Mouse (Mus musculus) G1E (cell line): Measurements from ENCODE around the gene Rps11. TPM values are rescaled to one million over a fixed set of nuclear protein-coding genes. Genes with fewer than 3 reads are reported as not detected.

Experiments
- ATAC-seq: 2 replicates; pipeline ENCODE4 v1.8.0; 2016; ENCODE audit warnings: mild to moderate bottlenecking; ENCODE audit not compliant: insufficient number of reproducible peaks, poor library complexity, low FRiP score, severe bottlenecking; ENCODE audit errors: extremely low read depth
- DNase-seq: peaks from one replicate; pipeline ENCODE4 v3.0.0; 2012; ENCODE audit warnings: low spot score
- H3K27me3 ChIP-seq: 2 replicates; pipeline ENCODE4 v1.6.1; 2012; ENCODE audit warnings: mild to moderate bottlenecking, low read length, inconsistent platforms; ENCODE audit not compliant: insufficient read depth
- H3K36me3 ChIP-seq: replicated peaks from 2 replicates; pipeline ENCODE3; 2012; ENCODE audit warnings: mild to moderate bottlenecking, inconsistent platforms
- H3K4me1 ChIP-seq: 2 replicates; pipeline ENCODE4 v1.6.1; 2012; ENCODE audit warnings: low read depth, low read length, inconsistent platforms, mixed read lengths; ENCODE audit not compliant: insufficient read depth
- H3K4me3 ChIP-seq: 2 replicates; pipeline ENCODE4 v1.5.1; 2012; ENCODE audit warnings: low read depth, mild to moderate bottlenecking, inconsistent platforms, low read length, moderate library complexity, mixed read lengths
- H3K9me3 ChIP-seq: replicated peaks from 2 replicates; pipeline ENCODE4 v1.6.1; 2012; ENCODE audit warnings: inconsistent platforms
- CTCF ChIP-seq: IDR thresholded peaks from 2 replicates; pipeline ENCODE4 v1.5.1; 2012; ENCODE audit warnings: low read depth, low read length, inconsistent platforms, mixed read lengths
- GATA1 ChIP-seq: IDR thresholded peaks from 2 replicates; pipeline ENCODE4 v1.6.1; 2012; ENCODE audit warnings: borderline replicate concordance, low read length, inconsistent platforms, mixed read lengths
- GATA2 ChIP-seq: IDR thresholded peaks from 2 replicates; pipeline ENCODE4 v1.6.1; 2012; ENCODE audit warnings: low read depth, low read length, inconsistent platforms, borderline replicate concordance
- POLR2AphosphoS5 ChIP-seq: IDR thresholded peaks from 2 replicates; pipeline ENCODE4 v1.6.1; 2012; ENCODE audit warnings: low read depth, low read length, inconsistent platforms; ENCODE audit not compliant: insufficient replicate concordance
- TAL1 ChIP-seq: conservative IDR thresholded peaks from 2 replicates; pipeline ENCODE4 v1.6.1; 2012; ENCODE audit warnings: low read depth, low read length, inconsistent platforms, mixed read lengths
- polyA plus RNA-seq: library from polyadenylated mRNA; stranded (reverse); fragments of >175 nt; gene quantifications from 2 replicates; pipeline ENCODE4 v1.2.3, GENCODE M21; 2012
- total RNA-seq, 2 experiments: library from RNA; stranded (forward) in 1 of 2; stranded (reverse) in 1 of 2; fragments of 200-1000 nt in 1 of 2; fragments of >200 nt in 1 of 2; fragmentation: Nextera tagmentation in 1 of 2; gene quantifications; 2 replicates each; pipeline ENCODE4 v1.2.3; 2014 to 2017

Rps11 gene
- total and polyA plus RNA-seq, 3 experiments: 217 to 1,329 (median 916) TPM

DNA sequence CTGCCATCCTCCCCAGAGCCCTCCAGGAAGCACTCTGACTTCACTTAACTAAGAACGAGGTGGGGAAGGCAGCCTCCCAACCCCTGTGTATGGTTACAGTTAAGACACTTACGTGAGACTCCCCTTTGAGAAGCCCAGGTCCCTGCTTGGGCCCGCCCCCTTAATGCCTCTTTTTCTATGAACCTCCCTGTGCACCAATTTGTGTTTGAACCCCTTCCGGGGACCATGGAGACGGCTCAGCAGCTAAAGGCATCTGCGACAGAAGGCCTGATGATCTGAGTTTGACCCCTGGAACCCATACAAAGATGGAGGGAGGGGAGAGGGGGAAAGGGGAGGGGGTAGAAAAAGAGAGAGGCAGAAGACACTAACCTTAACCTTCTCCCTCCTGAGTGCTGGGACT is 17.8 kb downstream of the Rps11 start:
- Histone ChIP-seq H3K9me3 (no peaks in the 10 kb centered on the region), H3K36me3 (no peaks in the 10 kb centered on the region), H3K4me1 (peaks cover 15% of the 10 kb centered on the region), H3K27me3 (peaks cover 57% of the 10 kb centered on the region), H3K4me3 (no peak overlapping the region)
- DNase-seq: no peak
- TF ChIP-seq GATA1: no peak
- TF ChIP-seq POLR2AphosphoS5: no peak
- no peak for TF ChIP-seq CTCF
- no peak for TF ChIP-seq GATA2
- TF ChIP-seq TAL1: no peak
- ATAC-seq: no peak

GRCm38 (mm10) chr7:45105491-45105890 is 18.7 kb downstream of the Rps11 start:
- ATAC-seq (no peak), DNase-seq (no peak)
- Histone ChIP-seq H3K27me3 (peaks cover 55% of the 10 kb centered on the region), H3K4me1 (peaks cover 12% of the 10 kb centered on the region), H3K36me3 (no peaks in the 10 kb centered on the region), H3K4me3 (no peak overlapping the region), H3K9me3 (no peaks in the 10 kb centered on the region)
- TF ChIP-seq TAL1 (no peak), GATA1 (no peak), GATA2 (no peak), CTCF (no peak), POLR2AphosphoS5 (no peak)

GRCm38 (mm10) chr7:45104941-45105340 is 19.3 kb downstream of the Rps11 start:
- H3K27me3 ChIP-seq: peaks cover 55% of the 10 kb centered on the region
- no peaks in the 10 kb centered on the region for H3K9me3 ChIP-seq
- no peaks in the 10 kb centered on the region for H3K36me3 ChIP-seq
- H3K4me3 ChIP-seq: no peak overlapping the region
- TF ChIP-seq POLR2AphosphoS5: no peak
- DNase-seq: no peak
- ATAC-seq: no peak
- peaks cover 10% of the 10 kb centered on the region for H3K4me1 ChIP-seq

- no peak for DNase-seq
- Histone ChIP-seq H3K36me3 (no peaks in the 10 kb centered on the region), H3K4me1 (peaks cover 12% of the 10 kb centered on the region), H3K4me3 (no peak within 1 kb of the TSS), H3K27me3 (peaks cover 55% of the 10 kb centered on the region), H3K9me3 (no peaks in the 10 kb centered on the region)
- TF ChIP-seq GATA2: no peak
- TF ChIP-seq GATA1: no peak
- no peak for TF ChIP-seq POLR2AphosphoS5
- ATAC-seq: no peak
Observed at GRCm38 (mm10) chr7:45103652-45104180, 20.5 kb downstream of the Rps11 start, which contains the start of gene Fcgrt. Gene Fcgrt, minus strand, starts transcription at chr7:45103851.

GRCm38 (mm10) chr7:45102940-45103585 is 21.2 kb downstream of the Rps11 start:
- DNase-seq: no peak

GRCm38 (mm10) chr7:45102441-45102840 is 21.8 kb downstream of the Rps11 start:
- TF ChIP-seq POLR2AphosphoS5 (no peak), GATA2 (no peak), GATA1 (no peak), TAL1 (no peak), CTCF (no peak)
- Histone ChIP-seq H3K36me3 (no peaks in the 10 kb centered on the region), H3K9me3 (no peaks in the 10 kb centered on the region), H3K4me3 (no peak overlapping the region), H3K4me1 (peaks cover 17% of the 10 kb centered on the region), H3K27me3 (peaks cover 55% of the 10 kb centered on the region)
- ATAC-seq (no peak), DNase-seq (no peak)

More at GRCm38 (mm10) chr7:45102940-45103585, 21.2 kb downstream of the Rps11 start:
- Histone ChIP-seq H3K4me3 (no peak overlapping the region), H3K27me3 (peaks cover 55% of the 10 kb centered on the region), H3K4me1 (peaks cover 15% of the 10 kb centered on the region), H3K9me3 (no peaks in the 10 kb centered on the region), H3K36me3 (no peaks in the 10 kb centered on the region)
- no peak for ATAC-seq
- TF ChIP-seq CTCF: no peak
- TF ChIP-seq GATA2: no peak
- TF ChIP-seq GATA1: no peak
- no peak for TF ChIP-seq POLR2AphosphoS5
- no peak for TF ChIP-seq TAL1

- TF ChIP-seq CTCF (no peak), GATA2 (no peak), GATA1 (no peak), POLR2AphosphoS5 (no peak), TAL1 (no peak)
- Histone ChIP-seq H3K9me3 (no peaks in the 10 kb centered on the region), H3K4me1 (peaks cover 26% of the 10 kb centered on the region), H3K4me3 (no peak overlapping the region), H3K36me3 (no peaks in the 10 kb centered on the region), H3K27me3 (peaks cover 41% of the 10 kb centered on the region)
- ATAC-seq (no peak), DNase-seq (no peak)
Observed at GRCm38 (mm10) chr7:45100046-45100445, 24.2 kb downstream of the Rps11 start.
